Mouse (Mus musculus): ENCODE measurements at regions not wholly inside any gene's neighbourhood (a gene's known extent, or its start where the extent isn't known, plus 50 kb on each side); places are given as distances from the start of the nearest gene placed in this dataset.

DNA sequence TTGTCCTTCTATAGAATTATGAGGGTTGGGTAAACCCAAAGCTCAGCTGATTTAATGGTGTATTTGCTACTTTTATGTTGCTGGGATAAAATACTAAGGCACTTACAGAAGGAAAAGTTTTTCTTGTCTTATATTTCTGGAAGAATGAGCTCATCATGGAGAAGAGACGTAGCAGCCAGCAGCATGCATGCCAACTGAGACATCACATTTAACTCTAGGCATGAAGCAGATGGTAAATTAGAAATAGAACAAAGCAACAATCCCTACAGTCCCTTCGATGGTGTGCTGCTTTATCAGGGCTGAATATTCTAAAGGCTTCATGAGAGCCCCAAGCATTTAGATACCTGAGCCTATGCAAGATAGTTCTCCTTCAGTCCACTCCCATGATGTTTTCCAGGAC is 1492.0 kb upstream of the Zeb2 start:
- H3K27ac ChIP-seq (ENCODE audit: low read length): no peak overlapping the region
- H3K9ac ChIP-seq (ENCODE audit: low read depth, low read length): no peak overlapping the region
- WGBS: 86% methylated on average over 2 of the region's 2 CpGs
- no peaks in the 10 kb centered on the region for H3K36me3 ChIP-seq (ENCODE audit: control insufficient read depth, insufficient read depth, low read length)
- no peak overlapping the region for H3K4me3 ChIP-seq (ENCODE audit: low read depth, low read length)
- no peaks in the 10 kb centered on the region for H3K4me1 ChIP-seq (ENCODE audit: control insufficient read depth, insufficient read depth, low read length)
- no peaks in the 10 kb centered on the region for H3K27me3 ChIP-seq (ENCODE audit: control insufficient read depth, insufficient read depth, low read depth, low read length)
- H3K4me2 ChIP-seq (ENCODE audit: low read length): no peak overlapping the region
- ATAC-seq: no peak
- no peaks in the 10 kb centered on the region; the same call in 1 of the 2 replicates for H3K9me3 ChIP-seq (replicated peaks; ENCODE audit: control insufficient read depth, low read length, poor library complexity, severe bottlenecking)

DNA sequence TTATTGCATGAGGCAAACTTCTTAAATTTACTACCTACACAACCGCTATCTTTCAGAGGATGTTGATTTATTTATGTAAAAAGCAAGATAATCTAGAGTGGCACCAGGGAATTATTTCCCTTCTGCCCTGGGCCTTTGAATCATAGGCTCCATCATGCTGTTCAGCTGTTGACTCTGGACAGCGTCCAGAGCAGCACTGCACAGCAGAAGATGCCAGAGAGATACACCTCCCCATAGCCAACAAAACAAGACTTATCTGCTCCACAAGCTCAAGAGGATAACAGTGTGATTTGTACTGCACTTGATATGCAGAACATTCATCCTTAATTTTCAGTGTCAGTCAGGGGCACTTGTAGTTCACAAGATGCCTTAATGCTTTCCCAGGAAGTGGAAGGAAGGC is 1464.6 kb upstream of the Zeb2 start:
- Histone ChIP-seq H3K4me2 (ENCODE audit: low read length) (no peak overlapping the region), H3K4me1 (ENCODE audit: control insufficient read depth, insufficient read depth, low read length) (no peaks in the 10 kb centered on the region), H3K27me3 (ENCODE audit: control insufficient read depth, insufficient read depth, low read depth, low read length) (no peaks in the 10 kb centered on the region), H3K36me3 (ENCODE audit: control insufficient read depth, insufficient read depth, low read length) (no peaks in the 10 kb centered on the region), H3K9me3 (replicated peaks; ENCODE audit: control insufficient read depth, low read length, poor library complexity, severe bottlenecking) (no peaks in the 10 kb centered on the region), H3K27ac (ENCODE audit: low read length) (no peak overlapping the region), H3K9ac (ENCODE audit: low read depth, low read length) (no peak overlapping the region), H3K4me3 (ENCODE audit: low read depth, low read length) (no peak overlapping the region)
- WGBS: 82% methylated on average over 2 of the region's 2 CpGs
- no peak for ATAC-seq

DNA sequence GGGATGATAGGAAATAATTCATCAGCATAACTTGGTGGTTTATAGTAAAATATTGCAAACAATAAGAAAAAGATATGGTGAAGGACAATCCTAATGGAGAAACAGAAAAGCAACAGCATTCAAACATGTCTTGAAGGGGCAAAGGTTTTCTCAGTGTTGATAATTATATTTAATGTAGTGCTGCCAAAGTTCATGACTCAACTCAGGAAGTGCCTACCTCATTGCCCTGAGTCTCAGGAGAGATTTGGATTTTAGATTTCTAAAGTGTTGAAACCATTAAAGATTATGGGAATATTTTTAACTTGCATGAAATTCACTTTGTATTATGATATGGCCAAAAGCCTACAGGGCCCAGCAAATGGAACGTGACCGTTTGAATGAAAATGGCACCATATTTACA is 1453.2 kb upstream of the Zeb2 start:
- Histone ChIP-seq H3K4me1 (ENCODE audit: control insufficient read depth, insufficient read depth, low read length) (no peaks in the 10 kb centered on the region), H3K9me3 (replicated peaks; ENCODE audit: control insufficient read depth, low read length, poor library complexity, severe bottlenecking) (no peaks in the 10 kb centered on the region), H3K36me3 (ENCODE audit: control insufficient read depth, insufficient read depth, low read length) (no peaks in the 10 kb centered on the region), H3K4me3 (ENCODE audit: low read depth, low read length) (no peak overlapping the region), H3K27me3 (ENCODE audit: control insufficient read depth, insufficient read depth, low read depth, low read length) (no peaks in the 10 kb centered on the region), H3K27ac (ENCODE audit: low read length) (no peak overlapping the region), H3K4me2 (ENCODE audit: low read length) (no peak overlapping the region), H3K9ac (ENCODE audit: low read depth, low read length) (no peak overlapping the region)
- 95% methylated on average over 2 of the region's 2 CpGs for WGBS
- ATAC-seq: no peak

DNA sequence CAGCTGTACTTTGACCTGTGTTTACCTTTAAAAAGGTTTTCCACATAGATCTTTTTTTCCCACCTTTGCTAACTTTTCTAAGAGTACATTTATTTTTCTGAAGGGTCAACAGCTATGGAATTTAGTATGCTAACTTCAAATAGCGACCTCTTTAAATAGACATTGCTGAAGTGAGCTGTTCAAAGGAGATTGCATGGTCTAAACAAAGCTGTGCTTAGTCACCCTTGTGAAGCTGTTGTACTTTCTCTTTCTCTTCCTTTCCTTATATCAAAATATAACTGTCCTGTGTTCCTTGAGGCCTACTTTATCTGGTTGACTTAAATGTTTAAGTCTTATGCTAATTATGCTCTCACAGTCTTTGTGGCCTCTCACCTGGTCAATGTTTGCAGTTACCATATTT is 1416.2 kb upstream of the Zeb2 start:
- ATAC-seq: no peak
- Histone ChIP-seq H3K27me3 (ENCODE audit: control insufficient read depth, insufficient read depth, low read depth, low read length) (no peaks in the 10 kb centered on the region), H3K4me3 (ENCODE audit: low read depth, low read length) (no peak overlapping the region), H3K4me2 (ENCODE audit: low read length) (no peak overlapping the region), H3K9me3 (replicated peaks; ENCODE audit: control insufficient read depth, low read length, poor library complexity, severe bottlenecking) (no peaks in the 10 kb centered on the region), H3K27ac (ENCODE audit: low read length) (no peak overlapping the region), H3K36me3 (ENCODE audit: control insufficient read depth, insufficient read depth, low read length) (no peaks in the 10 kb centered on the region), H3K4me1 (ENCODE audit: control insufficient read depth, insufficient read depth, low read length) (no peaks in the 10 kb centered on the region), H3K9ac (ENCODE audit: low read depth, low read length) (no peak overlapping the region)
- whole genome bisulfite sequencing: 76% methylated on average over 1 of the region's 1 CpGs

DNA sequence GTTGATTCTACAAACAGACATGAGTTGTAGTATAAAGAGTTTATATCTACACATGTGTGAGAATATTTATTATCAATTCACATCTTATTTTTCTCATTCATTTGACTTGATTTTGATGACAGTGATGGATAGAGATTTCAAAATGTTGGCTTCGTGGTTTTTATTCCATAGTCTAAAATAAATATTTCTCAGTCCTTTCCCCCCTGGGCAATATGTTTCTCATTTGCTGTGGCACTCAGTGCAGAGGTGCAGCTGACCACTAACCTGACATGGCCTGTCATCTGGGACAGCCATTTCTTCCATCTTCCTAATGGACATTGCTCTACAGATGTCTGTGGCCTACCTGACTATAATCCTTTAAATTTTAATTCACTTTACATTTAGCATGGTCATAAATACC is 1413.5 kb upstream of the Zeb2 start:
- no peak overlapping the region for H3K4me2 ChIP-seq (ENCODE audit: low read length)
- no peak overlapping the region for H3K27ac ChIP-seq (ENCODE audit: low read length)
- H3K27me3 ChIP-seq (ENCODE audit: control insufficient read depth, insufficient read depth, low read depth, low read length): no peaks in the 10 kb centered on the region
- H3K36me3 ChIP-seq (ENCODE audit: control insufficient read depth, insufficient read depth, low read length): no peaks in the 10 kb centered on the region
- H3K4me1 ChIP-seq (ENCODE audit: control insufficient read depth, insufficient read depth, low read length): no peaks in the 10 kb centered on the region
- 82% methylated on average over 1 of the region's 1 CpGs for WGBS
- no peak overlapping the region for H3K4me3 ChIP-seq (ENCODE audit: low read depth, low read length)
- no peak overlapping the region for H3K9ac ChIP-seq (ENCODE audit: low read depth, low read length)
- H3K9me3 ChIP-seq (replicated peaks; ENCODE audit: control insufficient read depth, low read length, poor library complexity, severe bottlenecking): no peaks in the 10 kb centered on the region
- no peak for ATAC-seq

DNA sequence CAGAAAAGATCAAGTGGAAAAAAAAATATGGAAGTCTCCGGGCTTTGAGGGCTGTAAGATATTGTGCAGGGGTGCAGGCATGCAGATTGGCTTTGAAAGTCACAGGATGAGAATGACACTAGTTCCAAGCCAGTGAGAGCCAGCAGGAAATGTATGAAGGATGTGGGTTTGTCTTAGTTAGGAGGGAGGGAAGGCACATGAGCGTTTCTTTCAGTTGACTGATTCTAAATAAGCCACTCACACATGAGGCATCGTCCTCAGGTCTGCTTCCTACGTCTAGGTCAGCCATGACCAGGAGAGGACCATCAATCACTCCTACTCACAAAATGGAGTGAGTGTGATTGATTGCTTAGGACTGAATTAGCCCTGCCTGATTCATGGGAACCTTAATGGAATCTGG is 1408.0 kb upstream of the Zeb2 start:
- Histone ChIP-seq H3K27ac (ENCODE audit: low read length) (no peak overlapping the region), H3K36me3 (ENCODE audit: control insufficient read depth, insufficient read depth, low read length) (no peaks in the 10 kb centered on the region), H3K4me2 (ENCODE audit: low read length) (no peak overlapping the region), H3K27me3 (ENCODE audit: control insufficient read depth, insufficient read depth, low read depth, low read length) (no peaks in the 10 kb centered on the region), H3K4me1 (ENCODE audit: control insufficient read depth, insufficient read depth, low read length) (no peaks in the 10 kb centered on the region), H3K9me3 (replicated peaks; ENCODE audit: control insufficient read depth, low read length, poor library complexity, severe bottlenecking) (no peaks in the 10 kb centered on the region), H3K4me3 (ENCODE audit: low read depth, low read length) (no peak overlapping the region), H3K9ac (ENCODE audit: low read depth, low read length) (no peak overlapping the region)
- WGBS: 44% methylated on average over 4 of the region's 4 CpGs
- ATAC-seq: no peak

DNA sequence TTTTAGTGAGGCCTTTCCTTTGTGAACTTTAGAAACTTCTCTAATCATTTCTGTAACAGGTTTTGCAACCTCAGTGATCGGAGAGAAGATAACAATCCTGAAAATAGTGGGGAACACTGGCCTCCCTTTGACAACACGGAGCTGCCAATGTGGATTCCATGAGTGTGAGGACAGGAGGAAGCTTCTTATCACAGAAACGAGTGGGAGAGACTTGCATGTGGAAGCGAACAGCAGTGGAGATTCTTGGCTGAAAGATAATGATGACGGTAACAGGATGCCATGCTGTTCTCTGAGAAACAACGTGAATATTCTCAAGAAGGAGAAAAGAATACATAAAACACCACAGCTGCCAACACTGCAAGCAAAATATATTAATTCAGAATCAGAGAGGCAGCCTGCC is 1407.4 kb upstream of the Zeb2 start:
- 49% methylated on average over 6 of the region's 6 CpGs for WGBS
- H3K27ac ChIP-seq (ENCODE audit: low read length): no peak overlapping the region
- H3K27me3 ChIP-seq (ENCODE audit: control insufficient read depth, insufficient read depth, low read depth, low read length): no peaks in the 10 kb centered on the region
- H3K9me3 ChIP-seq (replicated peaks; ENCODE audit: control insufficient read depth, low read length, poor library complexity, severe bottlenecking): no peaks in the 10 kb centered on the region
- no peak overlapping the region for H3K9ac ChIP-seq (ENCODE audit: low read depth, low read length)
- H3K36me3 ChIP-seq (ENCODE audit: control insufficient read depth, insufficient read depth, low read length): no peaks in the 10 kb centered on the region
- no peak overlapping the region for H3K4me3 ChIP-seq (ENCODE audit: low read depth, low read length)
- no peak for ATAC-seq
- no peaks in the 10 kb centered on the region for H3K4me1 ChIP-seq (ENCODE audit: control insufficient read depth, insufficient read depth, low read length)
- H3K4me2 ChIP-seq (ENCODE audit: low read length): no peak overlapping the region

DNA sequence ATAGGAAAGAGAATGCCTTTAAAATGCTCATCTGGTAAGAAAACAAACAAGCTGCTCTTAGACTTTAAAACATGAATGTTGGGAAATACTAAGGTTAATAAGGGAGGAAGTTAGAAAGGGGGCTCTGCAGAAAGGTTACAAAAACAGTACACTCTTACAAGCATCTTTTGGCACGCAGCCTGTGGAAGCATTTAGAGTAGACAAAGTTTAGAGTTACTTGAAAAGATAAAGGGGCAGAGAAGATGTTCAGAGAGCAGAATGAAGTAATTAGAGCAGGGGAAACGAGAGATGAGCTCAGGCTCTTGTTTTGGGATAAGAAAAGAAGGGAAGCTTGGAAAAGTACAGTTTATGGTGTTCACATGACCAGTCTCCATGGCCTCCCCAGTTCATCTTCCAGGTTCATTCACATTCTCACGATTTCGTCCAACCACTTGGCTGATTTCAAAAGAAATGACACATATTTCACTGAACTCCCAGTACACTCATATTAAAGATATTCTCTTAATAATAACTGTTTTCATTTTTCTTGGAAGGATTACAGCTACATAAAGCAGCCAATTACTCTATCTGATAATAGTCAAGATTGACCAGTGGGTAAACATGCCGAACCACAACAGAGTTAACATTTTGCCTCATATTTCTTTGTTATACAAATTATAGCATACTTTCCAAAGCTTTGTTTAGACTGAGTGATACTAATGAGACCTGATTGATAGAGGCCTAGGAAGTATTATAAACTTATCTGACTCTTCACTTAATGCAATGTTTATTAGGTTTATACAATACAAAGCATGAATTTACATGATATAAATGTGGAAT is 1404.2 kb upstream of the Zeb2 start:
- H3K27me3 ChIP-seq (ENCODE audit: control insufficient read depth, insufficient read depth, low read depth, low read length): no peaks in the 10 kb centered on the region
- 75% methylated on average over 5 of the region's 5 CpGs for WGBS
- H3K27ac ChIP-seq (ENCODE audit: low read length): no peak overlapping the region
- no peaks in the 10 kb centered on the region for H3K36me3 ChIP-seq (ENCODE audit: control insufficient read depth, insufficient read depth, low read length)
- H3K9me3 ChIP-seq (replicated peaks; ENCODE audit: control insufficient read depth, low read length, poor library complexity, severe bottlenecking): no peaks in the 10 kb centered on the region
- no peak overlapping the region for H3K4me2 ChIP-seq (ENCODE audit: low read length)
- no peak overlapping the region for H3K4me3 ChIP-seq (ENCODE audit: low read depth, low read length)
- no peak for ATAC-seq
- no peaks in the 10 kb centered on the region for H3K4me1 ChIP-seq (ENCODE audit: control insufficient read depth, insufficient read depth, low read length)
- H3K9ac ChIP-seq (ENCODE audit: low read depth, low read length): no peak overlapping the region

DNA sequence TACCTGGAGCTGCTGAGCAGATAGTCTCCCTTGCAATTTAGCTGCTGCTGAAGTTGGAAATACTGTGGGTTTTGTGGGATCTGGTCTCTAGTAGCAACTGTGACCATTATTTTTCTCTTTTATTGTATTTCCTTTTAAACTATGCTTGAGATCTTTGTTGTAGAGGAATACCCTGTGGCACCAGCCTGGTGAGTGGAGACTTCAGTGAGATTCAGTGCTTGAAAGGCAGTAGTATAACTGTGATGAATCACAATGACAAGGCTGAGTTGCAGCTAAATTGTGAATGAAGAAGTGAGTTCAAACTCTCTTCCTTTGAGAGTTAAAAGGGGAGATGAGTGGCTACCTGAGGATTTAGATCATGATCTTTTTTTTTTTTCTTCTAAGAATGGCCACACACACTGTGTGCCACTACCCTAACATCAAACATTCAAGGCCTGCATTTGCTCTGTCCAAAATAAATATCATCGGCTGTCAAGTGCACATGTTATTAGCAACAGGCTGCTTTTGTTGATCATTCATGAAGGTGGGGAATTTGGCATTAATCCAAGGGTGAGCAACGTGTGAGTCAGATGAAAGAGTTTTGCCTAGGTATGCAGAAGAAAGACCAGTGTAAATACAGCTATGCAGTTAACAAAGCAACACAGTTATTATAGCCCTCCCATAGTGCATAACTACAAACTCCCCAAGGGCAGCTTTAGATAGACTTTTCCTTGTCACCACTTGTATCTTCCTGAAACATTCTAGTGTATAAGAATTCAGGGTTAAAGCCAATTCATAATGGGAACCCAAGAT is 1395.2 kb upstream of the Zeb2 start:
- peak; percentile 56; the same call in 1 of the 2 replicates for ATAC-seq
- no peaks in the 10 kb centered on the region for H3K36me3 ChIP-seq (ENCODE audit: control insufficient read depth, insufficient read depth, low read length)
- no peaks in the 10 kb centered on the region for H3K27me3 ChIP-seq (ENCODE audit: control insufficient read depth, insufficient read depth, low read depth, low read length)
- no peak overlapping the region for H3K9ac ChIP-seq (ENCODE audit: low read depth, low read length)
- H3K9me3 ChIP-seq (replicated peaks; ENCODE audit: control insufficient read depth, low read length, poor library complexity, severe bottlenecking): no peaks in the 10 kb centered on the region
- no peak overlapping the region for H3K4me3 ChIP-seq (ENCODE audit: low read depth, low read length)
- H3K27ac ChIP-seq (ENCODE audit: low read length): no peak overlapping the region
- no peak overlapping the region for H3K4me2 ChIP-seq (ENCODE audit: low read length)
- no peaks in the 10 kb centered on the region for H3K4me1 ChIP-seq (ENCODE audit: control insufficient read depth, insufficient read depth, low read length)
- 40% methylated on average over 2 of the region's 2 CpGs for WGBS

All from midbrain, embryonic 16.5 days (tissue).